Mouse (Mus musculus) cerebellum, postnatal 4 days (tissue): ENCODE data around the gene Furin.
A peak's percentile ranks its signal among the peaks of the same experiment; 100 is the strongest.

Experiments
- DNase-seq, 2 experiments: peaks; one replicate each; pipeline ENCODE4 v3.0.0; 2022; ENCODE audit warnings: low spot score in 2 of 2, mixed read lengths in 1 of 2

Gene Furin

DNA sequence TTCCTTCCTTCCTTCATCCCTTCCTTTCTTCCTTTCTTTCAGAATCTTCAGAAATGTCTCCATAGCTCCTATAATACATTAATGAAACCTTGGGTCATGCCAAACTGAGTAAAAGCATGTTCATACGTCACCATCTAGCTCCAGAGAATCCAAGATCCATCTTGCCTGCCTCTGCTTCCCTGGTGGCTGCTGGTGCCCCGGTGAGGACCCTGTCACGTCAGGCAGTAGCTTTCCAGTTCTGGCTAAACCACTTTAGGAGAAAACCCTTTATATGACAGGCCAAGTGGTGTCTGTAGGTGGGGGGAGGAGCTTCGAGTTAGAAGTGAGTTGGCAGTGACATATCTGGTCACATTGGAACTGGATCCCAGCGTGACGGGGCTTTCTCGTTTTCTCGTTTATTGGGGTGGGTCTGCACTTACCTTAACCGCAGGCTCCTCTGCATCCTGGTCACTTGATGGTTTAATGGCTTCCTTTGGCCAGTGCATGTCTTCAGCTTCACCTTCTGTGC is at the start of gene Furin:
TSS of gene Furin (minus strand) at position 249 of the 508 bp plus-strand sequence.
- DNase-seq = no peak

- DNase-seq = no peak
Observed at GRCm38 (mm10) chr7:80454786-80455185, 49.5 kb upstream of the Furin start.

DNA sequence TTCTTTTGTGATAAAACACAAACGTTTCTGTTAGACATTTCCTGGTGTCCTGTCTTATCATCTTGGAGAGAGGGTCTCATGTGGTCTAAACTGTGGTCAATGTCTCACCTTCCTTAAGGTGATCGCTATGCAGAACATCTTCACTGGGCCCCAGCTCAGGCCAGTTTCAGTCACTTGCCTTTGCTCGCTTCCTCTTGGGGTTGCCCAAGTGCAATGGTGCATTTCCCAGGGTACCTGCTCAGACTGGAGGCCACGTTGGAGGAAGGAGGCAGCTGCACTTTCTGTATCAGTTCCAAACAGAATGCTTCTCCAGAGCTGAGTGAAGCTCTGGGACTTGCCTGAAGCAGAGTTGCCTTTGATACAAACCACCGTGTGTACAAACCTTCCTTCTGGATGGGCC is 48.8 kb upstream of the Furin start:
- no peak for DNase-seq

DNA sequence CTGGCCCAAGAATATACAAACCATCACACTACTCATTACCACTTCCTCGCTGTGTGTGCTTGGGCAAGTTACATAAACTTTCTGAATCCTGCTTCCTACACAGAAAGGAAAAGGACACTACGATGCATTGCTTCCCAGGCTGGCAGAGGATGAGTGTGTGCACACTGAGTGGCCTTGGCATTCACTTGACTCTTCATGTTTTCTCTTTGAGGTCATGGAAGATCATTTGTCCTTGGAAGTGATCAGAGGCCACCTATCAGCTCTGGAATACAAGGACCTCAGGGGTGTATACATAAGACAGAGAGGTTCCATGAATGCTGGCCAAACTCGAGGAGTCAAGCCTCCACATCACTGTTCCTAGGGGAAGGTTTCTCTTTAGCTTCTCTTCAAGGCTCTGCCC is 47.9 kb upstream of the Furin start:
- no peak for DNase-seq

GRCm38 (mm10) chr7:80452241-80452640 is 47.0 kb upstream of the Furin start:
- DNase-seq = no peak

GRCm38 (mm10) chr7:80451550-80452232 is 46.5 kb upstream of the Furin start:
- no peak for DNase-seq

DNA sequence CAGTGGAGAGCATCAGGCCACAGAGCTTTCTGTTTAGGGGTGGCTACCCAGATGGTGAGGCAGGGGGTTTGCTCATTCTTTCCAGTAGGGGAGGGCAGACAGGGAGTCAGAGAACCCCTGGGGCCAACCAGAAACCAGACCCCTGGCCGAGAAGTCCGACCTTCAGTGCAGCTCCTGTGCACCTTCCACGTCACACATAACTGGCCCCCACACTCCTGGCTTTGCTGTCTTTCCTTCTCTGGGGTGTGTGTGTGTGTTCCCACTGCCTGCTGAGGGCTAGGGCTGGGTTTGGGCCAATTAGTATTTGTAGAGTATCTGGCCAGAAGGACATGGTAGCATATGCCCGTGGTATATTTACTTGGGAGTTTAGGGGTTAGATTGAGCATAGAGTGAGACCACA is 45.1 kb upstream of the Furin start:
- no peak for DNase-seq

GRCm38 (mm10) chr7:80449620-80450091 is 44.4 kb upstream of the Furin start:
- DNase-seq = no peak

DNA sequence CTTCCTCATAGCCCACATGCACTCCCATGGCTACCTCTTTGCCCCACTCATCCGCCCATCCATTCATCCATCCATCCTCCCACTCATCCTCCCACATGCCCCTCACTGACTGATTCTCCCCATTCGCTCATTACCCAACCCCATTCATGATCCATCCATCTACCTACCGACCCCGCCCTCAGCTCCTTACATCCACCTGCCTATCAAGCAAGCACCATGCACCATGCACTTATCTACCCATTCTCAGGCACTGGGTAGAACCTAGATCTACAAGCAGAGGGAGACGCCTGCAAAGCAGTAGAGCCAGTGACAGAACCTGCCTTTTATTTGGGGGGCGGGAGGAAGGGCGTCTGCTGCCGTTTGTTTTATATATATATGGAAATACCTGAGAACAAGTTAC is 42.1 kb upstream of the Furin start:
- no peak for DNase-seq

DNA sequence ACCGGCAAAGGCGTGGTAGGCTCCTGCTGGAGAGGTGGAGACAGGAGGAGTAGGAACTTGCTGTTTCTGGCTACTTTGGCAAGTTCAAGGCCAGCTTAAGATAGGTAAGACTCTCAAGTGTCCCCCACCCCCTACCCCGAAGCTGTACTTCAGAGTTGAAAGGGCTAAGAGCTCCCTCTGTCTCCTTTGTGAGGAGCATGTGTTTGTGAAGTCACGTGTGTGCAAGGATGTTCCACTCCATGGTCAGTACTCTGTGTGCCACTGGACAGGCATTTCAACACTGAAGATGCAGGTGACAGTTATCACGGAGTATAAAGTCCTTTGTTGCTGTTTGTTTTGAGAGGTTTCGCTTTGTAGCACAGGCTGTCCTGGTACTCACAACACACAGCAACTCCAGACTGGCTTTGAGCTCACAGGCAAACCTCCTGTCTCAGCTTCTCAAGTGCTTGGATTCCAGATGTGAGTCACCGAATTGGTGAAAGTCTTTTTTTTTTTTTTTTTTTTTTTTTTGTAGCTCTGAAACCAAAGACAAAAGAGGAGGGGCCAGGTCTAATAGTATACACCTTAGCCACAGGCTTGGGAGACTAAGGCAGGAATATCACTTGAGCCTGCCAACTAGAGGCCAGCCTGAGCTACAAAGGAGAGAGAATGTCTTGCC is 41.1 kb upstream of the Furin start:
- DNase-seq = no peak

- no peak for DNase-seq
Observed at GRCm38 (mm10) chr7:80445492-80445891, 40.3 kb upstream of the Furin start.

GRCm38 (mm10) chr7:80444401-80445249 is 39.4 kb upstream of the Furin start:
- no peak for DNase-seq

DNA sequence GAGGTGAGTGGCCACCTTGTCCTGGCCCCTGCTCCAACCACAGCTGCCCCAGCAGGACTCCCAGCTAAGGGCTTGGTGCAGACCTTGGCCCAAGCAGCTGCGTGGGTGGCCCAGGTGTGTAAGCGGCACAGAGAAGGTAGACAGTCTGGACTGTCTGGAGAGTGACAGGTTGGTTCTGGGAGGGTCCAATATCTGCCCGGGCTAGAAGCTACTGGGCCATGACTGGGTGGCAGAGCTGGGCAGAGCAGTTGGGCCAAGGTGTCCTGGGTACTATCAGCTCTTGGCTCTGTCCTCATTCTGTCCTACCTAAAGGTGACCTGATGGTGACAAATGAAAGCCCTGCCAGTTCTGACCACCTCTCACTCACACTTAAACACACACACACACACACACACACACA is 37.9 kb upstream of the Furin start:
- no peak for DNase-seq

DNA sequence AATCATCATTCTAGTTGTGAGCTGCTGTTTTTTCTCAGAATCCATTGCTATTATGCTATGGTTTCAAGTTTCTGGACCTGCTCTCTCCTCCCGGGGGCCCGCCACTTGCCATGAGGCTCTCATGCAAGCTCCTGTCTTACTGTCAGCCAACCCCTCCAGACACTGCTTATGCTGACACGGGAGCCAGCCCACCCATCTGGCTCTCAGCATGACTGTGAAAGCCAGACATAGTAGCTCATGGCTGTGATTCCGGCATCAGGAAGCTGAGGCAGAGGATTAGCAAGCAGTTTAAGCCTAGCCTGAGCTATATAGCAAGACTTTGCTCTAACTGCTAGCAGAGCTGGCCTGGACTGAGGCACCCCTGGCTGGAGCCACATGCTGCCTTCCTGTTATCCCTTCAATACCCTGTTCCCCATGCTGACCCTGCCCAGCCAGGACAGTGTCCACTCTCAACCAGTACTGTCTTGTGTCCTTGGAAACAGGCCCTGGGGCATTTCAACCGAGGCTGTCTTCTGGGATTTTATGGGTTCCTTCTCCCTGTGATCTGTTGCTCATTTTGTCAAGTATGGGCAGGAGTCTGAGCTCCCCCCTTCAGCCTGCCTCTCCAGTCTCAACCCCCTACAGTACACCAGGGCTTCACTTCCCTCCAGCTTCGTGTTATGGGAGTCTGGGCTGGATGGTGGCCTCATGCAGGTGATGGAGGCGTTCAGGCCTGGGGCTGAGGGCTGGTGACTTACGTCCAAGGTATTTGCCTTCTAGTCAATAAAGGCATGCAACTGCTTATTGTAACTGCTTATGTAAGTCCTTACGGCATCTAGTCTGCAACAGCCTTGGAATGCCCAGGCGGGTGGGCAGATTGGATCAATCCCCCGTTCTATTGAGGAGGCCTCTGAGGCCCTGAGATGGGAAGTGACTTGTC is 37.0 kb upstream of the Furin start:
- peak in 1 of 2 experiments; percentile 23 for DNase-seq

DNA sequence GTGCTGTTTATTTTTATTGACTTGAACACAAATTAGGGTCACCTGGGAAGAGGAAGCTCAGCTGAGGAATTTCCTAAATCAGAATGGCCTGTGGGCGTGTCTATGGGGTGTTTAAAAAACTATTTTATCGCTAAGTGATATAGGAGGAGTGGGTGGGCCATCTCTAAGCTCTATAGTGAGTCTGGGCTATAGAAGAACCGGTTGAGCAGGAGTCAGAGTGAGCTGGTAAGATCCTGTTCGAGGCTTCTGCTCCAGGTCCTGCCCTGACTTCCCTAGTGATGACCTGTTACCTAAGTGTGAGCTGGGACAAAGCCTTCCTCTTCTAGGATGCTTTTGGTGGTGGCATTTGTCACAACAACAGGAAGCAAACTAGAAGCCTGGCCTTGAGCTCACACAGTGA is 35.4 kb upstream of the Furin start:
- DNase-seq = no peak

- peak in 1 of 2 experiments; percentile 52 for DNase-seq
Observed at GRCm38 (mm10) chr7:80439789-80440488, 34.7 kb upstream of the Furin start.

DNA sequence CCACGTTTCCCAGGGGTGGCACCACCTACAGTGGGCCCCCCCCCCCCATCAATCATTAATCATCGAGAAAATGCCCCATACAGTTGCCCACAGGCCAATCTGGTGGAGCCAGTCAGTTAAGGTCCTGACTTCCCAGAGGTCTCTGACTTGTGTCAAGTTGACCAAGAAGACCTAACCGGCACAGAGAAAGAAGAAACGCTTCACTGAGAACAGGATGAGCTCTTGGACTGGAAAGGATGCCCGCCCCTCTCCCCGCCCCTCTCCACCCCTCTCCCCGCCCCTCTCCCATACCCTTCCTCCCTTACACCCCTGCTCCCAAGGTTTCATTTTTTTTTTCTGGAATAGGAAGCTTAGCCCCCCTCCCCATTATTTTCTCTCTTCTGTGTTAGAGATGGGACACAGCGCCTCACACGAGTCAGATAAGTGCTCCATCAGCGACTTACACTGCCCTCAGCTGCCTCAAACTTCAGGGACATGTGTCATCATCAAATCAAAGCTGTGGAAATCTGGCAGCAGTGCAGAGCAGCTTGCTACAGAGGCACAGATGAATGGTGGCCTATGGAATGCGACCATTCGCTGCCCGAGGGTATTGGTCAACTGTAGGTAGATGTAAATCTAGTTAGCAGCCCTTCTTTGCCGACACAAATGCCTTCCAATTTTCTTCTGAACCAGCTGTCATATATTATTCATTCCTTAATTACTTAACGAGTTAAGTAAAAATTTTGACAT is 34.0 kb upstream of the Furin start:
- no peak for DNase-seq

DNA sequence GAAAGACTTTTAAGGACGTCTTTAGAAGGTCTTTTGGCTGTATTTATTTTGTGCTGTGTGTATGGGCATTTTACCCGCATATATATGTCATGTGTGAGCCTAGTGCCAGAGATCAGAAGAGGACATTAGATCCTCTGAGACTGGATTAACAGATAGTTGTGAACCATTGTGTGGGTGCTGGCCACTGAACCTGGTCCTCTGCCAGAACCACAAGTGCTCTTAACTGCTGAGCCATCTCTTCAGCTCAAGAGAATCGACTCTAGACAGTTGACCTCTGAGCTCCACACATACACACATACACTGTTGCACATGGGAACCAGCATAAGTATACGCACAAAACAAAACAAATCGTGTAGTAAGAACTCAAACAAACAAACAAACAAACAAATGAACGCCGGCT is 31.3 kb upstream of the Furin start:
- DNase-seq = no peak

DNA sequence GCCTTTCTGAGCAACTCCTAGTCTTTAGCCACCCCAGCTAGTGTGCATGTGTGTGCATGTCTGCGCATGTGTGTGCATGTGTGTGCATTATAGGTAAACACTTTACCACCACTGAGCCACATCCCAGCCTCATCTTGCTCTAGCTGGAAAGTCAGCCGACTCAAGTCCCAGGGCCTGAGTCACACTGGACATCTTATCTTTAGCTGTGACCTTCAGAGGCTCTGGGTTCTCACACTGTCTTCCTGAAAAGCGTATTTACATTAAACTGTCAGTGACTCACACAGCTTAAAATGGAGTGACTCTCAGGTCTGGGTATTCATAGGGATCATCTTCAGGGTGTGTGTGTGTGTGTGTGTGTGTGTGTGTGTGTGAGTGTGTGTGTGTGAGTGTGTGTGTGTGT is 30.4 kb upstream of the Furin start:
- DNase-seq = no peak

- no peak for DNase-seq
Observed at GRCm38 (mm10) chr7:80429661-80430060, 24.4 kb upstream of the Furin start.
